Mouse (Mus musculus) MN1 (cell line): ENCODE data around the gene Chpt1.
A peak's percentile ranks its signal among the peaks of the same experiment; 100 is the strongest.
"Not testable (repeated sequence)": the region's sequence is repeated elsewhere in the genome, so short reads cannot be mapped to it uniquely, and the experiment has no call there.

Experiments
- DNase-seq: peaks from one replicate; pipeline ENCODE4 v3.0.0-alpha.2; 2016; ENCODE audit warnings: low spot score

The Chpt1 gene

DNA sequence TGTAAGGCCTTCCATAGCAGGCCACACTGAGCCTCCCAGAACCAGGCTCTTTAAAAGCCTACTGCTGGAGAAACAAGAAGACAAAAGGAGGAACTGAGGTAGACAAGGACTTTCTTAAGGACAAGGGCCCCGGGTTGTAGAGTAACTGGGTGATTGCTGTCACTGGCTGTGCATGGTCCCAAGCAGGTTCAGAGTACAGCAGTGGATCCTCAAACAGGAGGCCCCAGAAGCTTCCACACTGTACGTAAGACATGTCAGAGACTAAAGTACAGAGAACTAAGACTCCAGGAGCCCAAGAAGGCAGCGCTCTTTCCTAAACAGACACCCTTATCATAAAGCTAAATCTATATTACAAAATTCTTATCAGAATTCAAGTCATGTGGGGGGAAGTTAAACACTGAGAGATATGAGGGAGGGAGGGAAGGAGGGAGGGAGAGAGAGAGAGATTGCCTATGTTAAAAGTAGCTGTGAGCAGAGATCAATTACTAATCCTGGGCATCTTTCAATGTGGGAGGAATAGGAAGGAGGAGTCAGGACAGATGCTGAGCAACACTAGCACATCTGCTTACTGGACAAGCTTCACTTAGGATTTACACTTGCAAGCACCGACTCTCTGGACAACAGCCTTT is 8.8 kb downstream of the Chpt1 start:
- DNase-seq: no peak

DNA sequence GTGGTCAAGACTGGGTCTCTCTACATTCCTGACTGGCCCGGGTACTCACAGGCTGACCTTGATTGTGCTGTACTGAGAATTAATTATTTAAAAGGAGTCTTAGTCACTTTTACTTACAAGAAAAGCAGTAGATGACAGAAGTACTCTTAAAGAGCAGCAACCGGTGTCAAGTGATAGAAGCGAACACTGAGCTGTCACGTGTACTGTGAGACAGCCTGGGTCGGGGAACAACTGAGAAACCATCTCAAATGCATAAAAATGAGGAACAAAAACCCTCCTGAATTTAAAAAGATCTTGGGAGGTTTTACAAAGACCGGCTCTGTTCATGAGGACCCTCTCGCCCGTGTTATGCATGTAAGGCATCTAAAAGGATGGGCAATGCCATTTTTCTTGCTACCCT is 11.2 kb downstream of the Chpt1 start:
- DNase-seq: no peak

DNA sequence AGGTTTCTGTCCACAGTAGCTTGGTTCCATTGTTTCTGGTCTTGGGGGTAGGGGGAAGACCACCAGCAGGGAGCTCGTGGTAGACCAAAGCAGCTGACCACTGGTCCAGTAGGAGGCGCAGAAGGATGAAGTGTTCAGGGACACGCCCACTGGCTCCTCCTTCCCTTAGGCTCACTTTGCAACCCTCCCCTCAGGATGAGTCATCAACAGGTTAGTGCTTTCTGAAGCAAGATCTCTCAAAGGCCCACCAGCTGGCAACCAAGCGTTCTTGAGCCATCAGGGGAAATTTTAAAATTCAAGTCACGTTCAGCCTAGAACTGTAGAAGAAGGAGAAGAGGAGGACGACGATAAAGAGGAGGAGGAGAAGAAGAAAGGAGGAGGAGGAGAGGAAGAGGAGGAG is 12.2 kb downstream of the Chpt1 start:
- DNase-seq: no peak

DNA sequence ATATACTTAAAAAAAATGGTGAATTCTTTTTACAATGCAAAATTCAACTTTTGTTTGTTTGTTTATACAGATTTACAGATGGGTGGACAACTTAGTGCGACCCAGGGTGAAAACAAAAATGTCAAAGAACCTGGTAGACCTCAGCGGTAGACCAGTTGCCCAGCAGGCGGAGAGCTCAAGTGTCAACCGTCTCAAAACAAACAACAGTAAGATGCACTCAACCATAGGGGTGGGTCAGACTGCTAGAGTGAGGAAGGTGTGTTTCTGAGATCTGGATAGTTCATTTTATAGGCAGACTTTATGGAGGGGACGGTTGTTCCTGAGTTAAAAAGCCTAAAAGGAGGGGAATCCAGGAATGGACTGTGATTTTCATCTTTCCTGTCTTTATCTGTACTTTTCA is 15.2 kb downstream of the Chpt1 start:
- no peak for DNase-seq

DNA sequence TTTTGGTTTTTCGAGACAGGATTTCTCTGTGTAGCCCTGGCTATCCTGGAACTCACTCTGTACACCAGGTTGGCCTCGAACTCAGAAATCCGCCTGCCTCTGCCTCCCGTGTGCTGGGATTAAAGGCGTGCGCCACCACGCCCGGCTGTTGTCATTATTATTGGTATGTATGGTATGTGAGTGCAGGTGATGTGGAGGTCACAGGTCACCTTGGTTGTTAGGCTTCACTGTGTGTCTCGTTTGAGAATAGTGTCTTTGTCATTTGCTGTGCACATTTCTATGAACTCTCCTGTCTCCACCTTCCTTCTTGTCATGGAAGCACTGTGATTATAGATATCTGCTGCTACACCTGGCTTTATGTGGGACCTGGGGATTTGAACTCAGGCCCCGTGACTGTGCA is 21.0 kb downstream of the Chpt1 start:
- DNase-seq: not testable (repeated sequence)

DNA sequence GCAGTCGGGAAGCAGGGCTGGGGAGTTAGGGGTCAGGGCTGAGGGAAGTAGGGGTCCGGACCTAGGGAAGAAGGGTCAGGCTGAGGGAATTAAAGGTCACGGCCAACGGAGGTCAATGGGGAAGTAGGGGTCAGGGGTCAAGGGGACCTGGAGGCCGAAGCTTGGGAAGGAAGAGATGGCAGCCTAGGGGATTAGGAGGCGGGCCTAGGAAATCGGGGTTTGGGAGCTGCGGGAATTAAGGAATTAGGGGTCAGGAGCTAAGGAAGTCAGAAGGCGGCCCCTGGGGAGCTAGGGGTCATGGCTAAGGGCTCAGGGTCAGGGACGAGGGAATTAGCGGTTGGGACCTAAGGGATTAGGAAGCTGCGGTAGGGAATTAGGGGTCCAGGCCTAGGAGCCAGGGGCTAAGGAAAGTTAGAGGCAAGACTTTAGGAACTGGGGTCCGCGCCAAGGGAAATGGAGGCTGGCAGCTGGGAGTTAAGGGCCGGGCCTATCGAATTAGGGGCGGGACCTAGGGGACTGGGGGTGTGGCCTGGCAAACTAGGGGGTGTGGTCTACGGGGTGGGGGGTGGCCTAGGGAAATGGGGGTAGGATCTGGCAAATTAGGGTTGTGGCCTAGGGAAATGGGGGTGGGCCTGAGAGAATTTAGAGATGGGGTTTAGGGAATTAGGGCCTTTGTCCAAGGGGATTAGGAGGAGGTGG is 43.6 kb downstream of the Chpt1 start:
- no peak for DNase-seq

DNA sequence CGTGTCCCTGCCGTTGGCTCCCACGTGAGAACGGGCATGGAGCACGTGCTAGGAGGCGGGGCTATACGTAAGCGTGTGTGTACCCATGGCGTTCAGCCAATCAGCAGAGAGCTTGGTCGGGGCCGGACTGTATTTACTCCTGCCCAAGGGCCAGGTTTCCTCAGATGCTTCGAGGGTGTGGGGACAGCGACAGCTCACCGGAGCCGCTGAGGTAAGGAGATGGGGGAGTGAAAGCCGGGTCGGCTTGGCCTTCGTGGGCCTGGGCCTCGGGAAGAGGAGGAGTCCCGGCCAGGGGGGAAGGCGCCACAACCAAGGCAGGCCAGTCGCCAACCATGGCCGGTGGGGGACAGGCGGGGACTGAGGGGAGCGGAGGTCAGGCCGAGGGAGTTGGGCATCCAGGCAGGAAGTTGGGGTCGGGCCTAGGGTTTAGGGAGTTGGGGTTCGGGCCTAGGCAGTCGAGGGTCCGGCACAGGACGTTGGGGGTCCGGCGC is 44.3 kb downstream of the Chpt1 start, which contains the start of gene Sycp3:
Sycp3 (plus strand) TSS at position 68 of the 491 bp plus-strand sequence.
- no peak for DNase-seq

DNA sequence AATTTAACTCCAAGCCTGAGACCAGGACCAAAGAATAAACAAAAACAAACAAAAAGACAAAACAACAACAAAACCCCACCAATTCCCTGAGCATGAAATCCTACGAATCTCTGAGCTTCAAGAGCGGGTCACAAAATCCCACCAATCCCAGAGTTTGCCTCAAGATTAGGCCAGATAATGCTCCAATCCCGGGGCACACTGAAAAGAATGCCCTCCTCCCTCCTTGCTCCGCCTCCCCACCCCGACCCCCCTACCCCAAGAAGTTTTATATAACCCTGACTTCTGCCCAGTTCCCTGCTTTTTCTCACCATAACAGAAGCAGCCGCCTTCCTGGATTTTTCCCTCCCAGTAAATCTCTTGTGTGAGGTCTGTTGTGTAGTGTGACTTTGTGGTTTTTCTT is 46.1 kb downstream of the Chpt1 start:
- no peak for DNase-seq

DNA sequence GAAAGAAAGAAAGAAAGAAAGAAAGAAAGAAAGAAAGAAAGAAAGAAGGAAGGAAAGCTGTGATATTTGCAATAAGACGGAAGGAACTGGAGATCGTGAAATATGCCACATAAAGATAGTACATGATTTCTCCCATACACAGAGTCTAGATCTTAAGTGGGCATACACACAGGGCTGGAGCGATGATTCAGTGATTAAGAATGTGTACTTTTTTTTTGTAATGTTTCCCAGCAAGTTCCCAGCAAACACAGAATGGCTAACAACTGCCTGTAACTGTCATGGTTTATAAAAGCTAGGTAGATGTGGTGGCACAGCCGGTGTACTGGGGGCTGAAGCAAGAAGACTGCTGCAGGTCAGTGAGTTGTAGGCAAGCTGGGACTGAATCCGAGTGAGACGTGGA is 51.9 kb downstream of the Chpt1 start:
- no peak for DNase-seq

DNA sequence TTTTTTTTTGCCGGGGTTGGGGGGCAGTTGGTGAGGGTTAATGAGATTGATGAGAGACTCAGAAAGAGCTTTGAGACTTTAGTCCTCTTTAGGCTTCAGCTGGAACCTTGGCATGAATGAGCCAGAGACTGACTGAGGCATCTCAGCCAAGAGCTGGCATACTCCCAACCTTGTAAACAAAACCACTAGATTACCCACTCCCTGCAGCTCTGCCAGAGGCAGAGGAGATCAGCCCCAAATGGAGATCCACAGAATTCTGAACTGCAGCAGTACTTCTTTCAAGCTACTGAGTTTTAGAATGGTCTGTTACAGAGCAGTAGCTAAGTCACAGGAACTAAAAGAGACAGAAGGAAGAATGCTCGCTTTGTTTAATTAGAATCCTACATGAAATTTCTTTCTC is 52.7 kb downstream of the Chpt1 start:
- no peak for DNase-seq

DNA sequence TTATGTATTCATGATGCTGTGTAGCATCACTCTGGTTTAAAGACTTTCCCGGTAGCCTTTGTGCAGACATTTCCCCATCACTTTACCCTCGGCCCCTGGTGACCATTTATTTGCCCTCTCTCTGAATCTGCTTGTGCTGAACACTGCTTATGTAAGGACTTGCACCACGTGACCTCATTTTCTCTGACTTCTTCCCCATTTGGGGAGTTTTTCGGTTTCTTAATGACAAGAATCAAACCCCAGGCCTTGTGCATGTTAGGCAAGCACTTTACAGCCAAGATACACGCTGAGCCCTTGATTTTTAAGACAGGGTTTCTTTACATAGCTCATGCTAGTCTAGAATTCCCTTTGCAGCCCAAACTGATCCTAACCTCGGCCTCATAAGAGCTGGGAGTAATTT is 62.6 kb downstream of the Chpt1 start:
- DNase-seq: no peak

DNA sequence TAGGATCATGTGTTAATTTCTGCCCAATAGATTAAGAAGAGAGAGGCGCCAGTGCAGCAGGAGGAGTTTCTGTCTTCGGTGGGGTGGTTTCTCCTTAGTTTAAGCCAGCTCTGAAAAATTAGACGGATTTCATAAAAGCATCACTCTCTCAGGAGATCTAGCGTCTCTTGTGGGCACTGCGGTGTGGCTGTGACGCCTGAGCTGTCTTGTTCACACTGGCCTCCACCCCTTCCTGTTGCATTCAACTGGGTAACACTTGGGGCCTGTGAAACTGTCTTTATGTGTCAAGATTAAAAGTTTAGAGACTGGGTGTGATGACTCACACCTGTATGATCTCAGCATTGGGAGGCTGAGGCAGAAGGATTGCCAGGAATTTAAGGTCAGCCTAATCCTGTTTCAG is 75.9 kb downstream of the Chpt1 start:
- no peak for DNase-seq

DNA sequence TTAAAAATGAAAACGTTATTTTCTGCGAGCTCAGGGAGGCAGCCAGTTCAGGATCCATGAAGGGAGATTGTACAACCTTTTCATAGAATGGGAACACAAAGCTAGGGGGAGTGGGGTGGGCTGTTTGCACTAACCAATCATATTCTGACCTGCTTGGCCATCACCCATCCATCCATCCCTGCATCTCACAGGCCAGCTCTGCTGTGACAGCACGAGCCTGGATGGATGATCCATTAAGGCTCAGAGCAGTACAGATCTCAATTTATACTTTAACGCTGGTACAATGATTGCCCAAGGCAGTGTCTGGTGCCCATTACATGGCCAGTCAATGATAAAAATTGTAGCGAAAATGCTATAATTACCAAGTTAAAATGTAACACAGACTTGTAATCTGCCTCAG is 77.0 kb downstream of the Chpt1 start:
- DNase-seq: no peak

DNA sequence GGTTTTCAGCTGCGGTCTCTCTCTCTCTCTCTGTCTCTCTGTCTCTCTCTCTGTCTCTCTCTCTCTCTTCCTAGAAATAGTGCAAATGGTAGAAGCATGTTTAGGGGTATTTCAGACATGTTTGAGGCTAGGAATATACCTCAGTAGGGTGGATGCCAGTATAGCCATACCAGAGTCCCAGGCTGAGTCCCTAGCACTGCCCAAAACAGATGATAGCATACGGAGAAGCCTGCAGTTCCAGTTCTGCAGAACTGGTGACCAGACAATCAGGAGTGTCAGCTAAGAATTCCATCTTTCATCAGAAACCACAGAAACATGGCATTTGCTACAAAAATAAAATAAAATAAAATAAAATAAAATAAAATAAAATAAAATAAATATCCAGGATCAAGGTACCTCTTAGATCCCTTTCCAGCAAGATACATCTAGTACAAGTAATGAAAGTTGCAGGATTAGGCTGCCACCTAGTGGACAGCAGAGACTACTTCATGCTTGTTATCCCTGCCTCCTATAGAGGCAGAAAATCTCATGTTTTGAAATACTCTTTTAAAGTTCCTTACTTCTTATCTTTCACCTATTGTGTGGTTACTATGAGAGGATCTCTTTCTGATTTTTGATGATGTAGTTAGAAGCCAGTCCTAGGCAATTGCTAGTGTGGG is 77.6 kb downstream of the Chpt1 start:
- peak; percentile 84 for DNase-seq

DNA sequence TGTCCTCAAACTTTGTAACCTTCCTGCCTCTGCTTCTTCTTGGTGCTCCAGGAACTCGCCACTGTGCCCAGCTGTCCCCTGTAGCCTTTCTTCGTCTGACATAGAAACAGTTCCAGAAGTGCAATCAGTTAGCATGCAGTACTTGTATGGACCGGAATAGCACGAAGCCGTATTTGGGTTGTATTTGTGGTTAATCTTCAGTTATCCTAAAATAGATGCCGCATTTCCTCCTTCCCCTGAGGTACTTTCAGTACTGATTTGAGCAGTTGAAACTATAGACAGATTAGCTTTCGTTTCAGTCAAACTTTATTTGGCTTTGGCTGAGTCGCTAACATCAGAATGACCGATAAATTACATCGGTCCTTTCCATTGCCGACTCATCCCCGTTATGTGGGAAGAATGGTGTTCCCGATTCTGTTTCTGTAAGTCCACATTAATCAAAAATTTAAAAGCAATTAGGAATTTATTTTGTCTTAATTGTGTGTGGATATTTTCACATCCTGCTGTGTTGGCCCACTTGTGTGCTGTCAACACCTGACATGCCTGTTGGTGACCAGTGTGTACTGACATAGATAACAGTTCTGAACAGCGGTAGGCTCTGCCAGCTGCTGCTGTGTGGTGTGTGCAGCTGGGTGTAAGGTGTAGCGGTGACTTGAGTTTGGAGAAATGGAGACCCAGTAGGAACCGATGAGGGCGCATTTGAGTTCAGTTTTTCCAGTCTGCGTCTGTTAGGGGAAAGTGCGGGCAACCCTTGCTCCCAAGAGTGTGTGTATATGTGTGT is 83.0 kb downstream of the Chpt1 start:
- no peak for DNase-seq

DNA sequence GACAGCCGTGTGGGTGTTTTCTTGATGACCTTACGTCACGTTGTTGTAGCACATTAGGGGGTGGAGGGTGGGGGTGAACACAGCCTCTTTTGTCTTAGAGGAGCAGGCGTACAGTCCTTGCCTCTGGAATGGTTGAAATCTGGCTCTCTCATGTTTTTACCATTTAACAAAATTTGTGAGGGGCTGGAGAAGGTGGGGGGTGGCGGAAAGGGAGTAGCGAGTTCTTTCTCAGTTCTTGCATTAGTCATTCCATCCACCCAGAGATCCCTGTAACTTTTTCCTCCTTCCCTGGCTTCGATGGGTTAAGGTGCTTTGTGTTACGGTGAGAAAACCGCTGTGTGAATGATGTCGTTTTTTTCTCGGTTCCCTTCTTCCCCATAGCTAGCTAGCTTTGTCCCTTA is 83.7 kb downstream of the Chpt1 start:
- DNase-seq: no peak

DNA sequence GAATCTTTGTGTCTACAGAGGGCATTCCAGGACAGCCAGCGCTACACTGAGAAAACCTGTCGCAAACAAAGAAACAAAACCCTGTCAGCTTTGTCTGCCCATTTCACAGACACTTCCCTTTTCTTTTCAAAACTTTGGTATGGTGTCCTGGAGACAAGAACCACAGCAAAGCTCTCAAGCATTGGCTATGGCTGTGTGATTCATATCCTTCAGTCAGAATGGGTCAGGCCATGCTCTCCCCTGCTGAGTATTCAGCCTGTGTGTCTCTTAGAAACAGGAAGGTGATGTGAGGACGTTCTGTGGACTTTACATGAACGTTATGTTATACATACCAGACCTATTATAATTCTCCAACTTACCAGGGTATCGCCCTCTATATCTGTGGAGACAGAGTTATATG is 86.2 kb downstream of the Chpt1 start:
- no peak for DNase-seq

DNA sequence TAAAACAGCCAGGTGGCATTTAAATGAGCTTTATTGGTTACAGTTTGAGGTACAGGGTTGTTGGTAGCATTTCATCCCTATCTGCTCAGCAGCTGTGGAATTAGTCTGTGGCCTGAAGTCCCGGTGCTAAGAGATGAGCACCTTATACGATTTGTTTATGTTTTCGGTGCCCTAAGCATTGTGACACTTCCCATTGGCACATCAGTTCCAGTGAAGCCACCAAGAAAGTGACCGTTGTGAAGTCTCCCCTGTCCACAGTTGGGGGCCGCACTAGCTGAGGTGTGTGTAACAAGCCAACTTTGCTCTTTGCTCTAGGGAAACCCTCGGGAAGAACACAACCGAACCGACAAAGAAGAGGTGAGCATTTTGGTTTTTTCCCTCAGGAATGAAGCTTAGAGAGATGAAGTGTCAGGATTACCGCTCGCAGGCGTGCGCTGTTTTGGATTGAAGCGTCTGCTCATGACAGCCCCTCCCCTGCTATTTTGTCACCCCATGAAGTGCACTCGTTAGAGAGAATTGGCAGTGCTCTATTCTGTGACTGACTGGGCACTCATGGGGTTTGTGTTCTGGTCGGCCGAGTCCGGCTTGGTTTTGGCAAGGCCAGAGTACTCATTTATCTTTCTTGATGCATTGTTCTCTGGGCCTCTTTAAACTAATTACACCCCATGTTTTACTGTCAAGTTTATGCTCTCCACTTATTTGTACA is 91.4 kb downstream of the Chpt1 start:
- DNase-seq: peak; percentile 83

DNA sequence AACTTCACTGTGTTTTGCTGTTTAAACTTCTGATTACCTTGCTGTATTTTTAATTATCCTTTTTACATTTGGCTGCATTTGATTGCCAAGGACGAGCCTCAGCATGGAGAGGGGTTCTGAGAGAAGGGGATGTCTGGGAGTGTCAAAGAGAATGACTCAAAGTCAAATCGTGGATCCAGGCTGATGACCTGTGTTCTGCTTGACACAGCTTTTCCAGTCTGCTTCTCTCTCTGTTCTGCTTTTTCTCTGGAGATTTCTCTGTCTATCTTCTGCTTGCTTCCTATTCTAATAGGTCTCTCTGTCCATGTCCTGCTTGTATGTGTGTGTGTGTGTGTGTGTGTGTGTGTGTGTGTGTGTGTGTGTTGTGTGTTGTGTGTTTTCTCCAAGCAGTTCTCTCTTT is 94.1 kb downstream of the Chpt1 start:
- DNase-seq: no peak

DNA sequence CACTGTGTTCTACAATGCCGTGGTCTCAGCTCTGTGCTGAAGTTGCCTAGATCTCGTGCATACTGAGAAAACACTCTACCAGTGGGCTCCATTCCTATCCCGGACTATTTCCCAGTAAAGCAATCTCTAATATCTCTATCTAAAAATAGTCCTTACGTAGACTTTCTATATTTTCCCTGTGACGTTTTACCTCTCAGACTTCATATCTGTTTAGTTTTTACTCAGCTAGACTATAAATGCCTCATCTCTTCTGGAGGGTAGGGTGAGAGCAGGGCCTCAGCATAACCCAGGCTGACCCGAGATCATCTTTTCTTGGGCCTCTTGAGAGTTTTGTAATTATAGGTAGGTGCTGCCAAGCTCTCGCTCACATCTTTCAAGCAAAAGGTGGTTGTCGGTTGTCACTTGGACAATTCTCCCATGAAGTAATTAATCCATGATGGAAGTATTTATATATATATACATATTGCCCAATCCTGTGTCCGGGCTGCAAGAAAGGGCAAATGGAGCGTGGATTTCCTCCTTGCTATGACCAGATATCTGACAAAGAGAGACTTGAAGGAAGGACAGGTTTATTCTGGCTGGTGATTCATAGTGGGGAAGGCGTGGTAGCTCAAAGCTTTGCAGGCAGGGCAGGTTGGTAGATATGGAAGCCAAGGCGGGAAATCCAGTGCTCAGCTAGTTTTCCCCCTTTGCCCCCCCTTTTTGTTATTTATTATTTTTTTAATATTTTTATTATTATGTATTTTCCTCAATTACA is 95.8 kb downstream of the Chpt1 start:
- no peak for DNase-seq

DNA sequence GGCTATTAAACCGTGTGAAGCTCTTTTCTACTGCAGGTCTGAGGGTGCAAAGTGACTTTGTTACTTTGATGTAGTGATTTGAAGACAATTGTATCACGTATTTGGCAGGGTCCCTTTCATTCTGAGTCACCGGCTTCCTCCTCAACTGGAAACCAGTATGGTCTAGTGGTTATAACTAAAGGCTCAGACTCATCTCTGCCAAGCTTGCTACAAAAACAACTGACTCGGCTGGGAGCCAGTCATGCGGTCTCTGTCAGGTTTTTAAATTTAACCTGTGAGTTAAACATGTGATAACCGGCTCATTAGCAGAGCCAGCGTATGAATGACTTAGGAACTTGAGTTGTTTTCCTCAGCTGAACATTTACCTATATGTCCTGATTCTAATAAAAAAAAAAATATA is 98.1 kb downstream of the Chpt1 start:
- DNase-seq: no peak
